Mouse (Mus musculus) neural tube, embryonic 11.5 days (tissue): ENCODE measurements at regions not wholly inside any gene's neighbourhood (a gene's known extent, or its start where the extent isn't known, plus 50 kb on each side); places are given as distances from the start of the nearest gene placed in this dataset.

Experiments
- ATAC-seq: fragments of 200-750 bp; cut with Nextera tagmentation; 2 replicates; pipeline ENCODE4 v1.8.0; 2017; ENCODE audit warnings: moderate number of reproducible peaks, mild to moderate bottlenecking, moderate TSS enrichment, moderate library complexity; ENCODE audit not compliant: insufficient read depth, low FRiP score, low TSS enrichment
- DNase-seq: peaks from one replicate; pipeline ENCODE4 v3.0.0-alpha.2; 2015; ENCODE audit warnings: low spot score
- H3K27ac ChIP-seq: fragments of 300-500 bp; sonication (generic); 2 replicates; pipeline ENCODE4 v1.5.1; 2014; ENCODE audit warnings: low read depth, mild to moderate bottlenecking, low read length
- H3K27me3 ChIP-seq: fragments of 300-500 bp; sonication (generic); 2 replicates; pipeline ENCODE4 v1.6.1; 2014; ENCODE audit warnings: mild to moderate bottlenecking, low read length, mixed read lengths; ENCODE audit not compliant: control insufficient read depth, insufficient read depth
- H3K36me3 ChIP-seq: fragments of 300-500 bp; sonication (generic); 2 replicates; pipeline ENCODE4 v1.6.1; 2014; ENCODE audit warnings: mild to moderate bottlenecking, low read length, moderate library complexity, mixed read lengths; ENCODE audit not compliant: control insufficient read depth, insufficient read depth
- H3K4me1 ChIP-seq: fragments of 300-500 bp; sonication (generic); 2 replicates; pipeline ENCODE4 v1.6.1; 2014; ENCODE audit warnings: low read length, mixed read lengths; ENCODE audit not compliant: control insufficient read depth, insufficient read depth
- H3K4me2 ChIP-seq: fragments of 300-500 bp; sonication (generic); 2 replicates; pipeline ENCODE4 v1.6.1; 2014; ENCODE audit warnings: low read depth, mild to moderate bottlenecking, moderate library complexity
- H3K4me3 ChIP-seq: fragments of 300-500 bp; sonication (generic); 2 replicates; pipeline ENCODE4 v1.5.1; 2014; ENCODE audit warnings: low read depth, low read length
- H3K9ac ChIP-seq: fragments of 300-500 bp; sonication (generic); 2 replicates; pipeline ENCODE4 v1.6.1; 2014; ENCODE audit warnings: mild to moderate bottlenecking, low read length
- H3K9me3 ChIP-seq: fragments of 300-500 bp; sonication (generic); 2 replicates; pipeline ENCODE4 v1.6.1; 2016; ENCODE audit warnings: low read length; ENCODE audit not compliant: control insufficient read depth
- WGBS: fragments of 180-500 bp; shearing (Covaris S2); extraction: QIAGEN DNeasy Blood & Tissue Kit; methylation state at CpG from one replicate; pipeline ENCODE4 v1.1.7; 2014; 5-methylcytosine and 5-hydroxymethylcytosine counted together

DNA sequence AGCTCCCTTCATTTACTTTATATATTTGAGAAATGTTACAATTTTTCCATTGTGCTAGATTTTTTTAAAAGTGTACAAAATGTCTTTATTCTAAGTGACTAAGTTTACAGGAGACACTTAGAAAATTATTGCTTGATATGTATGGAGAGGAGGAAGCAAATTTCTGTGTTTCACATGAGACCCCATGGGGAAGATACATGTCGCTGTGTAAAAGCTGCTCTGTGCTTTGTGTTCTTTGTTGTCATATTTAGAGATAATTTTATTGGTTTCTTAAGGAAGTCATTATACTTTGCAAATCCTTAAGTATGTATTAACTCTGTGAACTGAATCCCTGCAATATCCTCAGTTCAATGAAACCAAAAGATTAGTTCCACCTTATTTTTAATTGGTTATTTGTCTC is 406.0 kb upstream of the 1700003H04Rik start:
- H3K4me1 ChIP-seq, result no peaks in the 10 kb centered on the region
- H3K9me3 ChIP-seq, result no peaks in the 10 kb centered on the region
- H3K9ac ChIP-seq, result no peak overlapping the region
- no peak overlapping the region for H3K27ac ChIP-seq
- no peak for DNase-seq
- no peaks in the 10 kb centered on the region for H3K27me3 ChIP-seq
- H3K4me2 ChIP-seq, result no peak overlapping the region
- ATAC-seq, result no peak; the same call in 1 of the 2 replicates
- 81% methylated on average over 1 of the region's 1 CpGs for WGBS
- H3K36me3 ChIP-seq, result no peaks in the 10 kb centered on the region
- no peak overlapping the region for H3K4me3 ChIP-seq

GRCm38 (mm10) chr3:124986515-124986914 is 405.6 kb upstream of the 1700003H04Rik start:
- WGBS, result 53% methylated on average over 3 of the region's 3 CpGs

GRCm38 (mm10) chr3:124985428-124985827 is 404.5 kb upstream of the 1700003H04Rik start:
- Histone ChIP-seq H3K4me2 (no peak overlapping the region), H3K27me3 (no peaks in the 10 kb centered on the region), H3K4me3 (no peak overlapping the region), H3K9ac (no peak overlapping the region), H3K9me3 (no peaks in the 10 kb centered on the region), H3K36me3 (no peaks in the 10 kb centered on the region), H3K27ac (no peak overlapping the region), H3K4me1 (no peaks in the 10 kb centered on the region)
- ATAC-seq (no peak), DNase-seq (no peak)
- 90% methylated on average over 5 of the region's 5 CpGs for WGBS

More at GRCm38 (mm10) chr3:124986515-124986914, 405.6 kb upstream of the 1700003H04Rik start:
- Histone ChIP-seq H3K9ac (no peak overlapping the region), H3K9me3 (no peaks in the 10 kb centered on the region), H3K36me3 (no peaks in the 10 kb centered on the region), H3K4me2 (no peak overlapping the region), H3K4me3 (no peak overlapping the region), H3K4me1 (no peaks in the 10 kb centered on the region), H3K27ac (no peak overlapping the region), H3K27me3 (no peaks in the 10 kb centered on the region)
- peak; percentile 16 for DNase-seq
- peak; percentile 36 for ATAC-seq

DNA sequence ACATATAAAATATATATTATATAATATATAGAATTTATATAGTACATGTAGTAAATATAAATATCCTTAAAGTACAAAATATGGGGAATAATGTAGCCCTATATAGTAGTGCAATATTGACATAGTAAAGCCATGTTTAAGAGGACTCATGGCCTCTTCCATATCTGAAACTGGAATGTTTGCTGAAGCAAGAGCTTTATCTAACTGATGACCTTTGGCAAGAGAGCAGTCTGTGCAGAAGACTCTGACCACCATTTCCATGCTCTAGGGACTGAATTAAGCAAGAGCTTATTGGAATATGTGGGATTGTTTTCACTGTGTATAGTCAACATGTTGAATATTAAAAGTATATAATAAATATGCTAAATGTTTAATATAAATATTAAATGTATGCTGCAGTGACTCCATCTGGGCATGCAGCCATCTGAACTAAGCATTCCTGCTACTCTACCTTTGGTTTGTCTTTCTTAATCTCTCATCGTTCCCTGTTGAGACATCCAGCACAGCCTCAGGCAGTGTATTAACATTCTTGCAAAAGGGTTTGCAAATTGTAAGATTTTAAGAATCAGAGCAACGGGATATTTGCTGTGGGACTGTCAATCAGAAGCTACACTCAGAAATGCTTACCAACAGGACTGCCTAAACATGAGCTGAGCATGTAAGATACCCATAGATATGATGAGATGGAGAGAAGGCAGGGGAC is 354.4 kb upstream of the 1700003H04Rik start:
- Histone ChIP-seq H3K9me3 (no peaks in the 10 kb centered on the region), H3K9ac (no peak overlapping the region), H3K4me1 (no peaks in the 10 kb centered on the region), H3K27ac (no peak overlapping the region), H3K27me3 (no peaks in the 10 kb centered on the region), H3K4me3 (no peak overlapping the region), H3K36me3 (no peaks in the 10 kb centered on the region), H3K4me2 (no peak overlapping the region)
- ATAC-seq (no peak), DNase-seq (no peak)
- 85% methylated on average over 2 of the region's 2 CpGs for WGBS

DNA sequence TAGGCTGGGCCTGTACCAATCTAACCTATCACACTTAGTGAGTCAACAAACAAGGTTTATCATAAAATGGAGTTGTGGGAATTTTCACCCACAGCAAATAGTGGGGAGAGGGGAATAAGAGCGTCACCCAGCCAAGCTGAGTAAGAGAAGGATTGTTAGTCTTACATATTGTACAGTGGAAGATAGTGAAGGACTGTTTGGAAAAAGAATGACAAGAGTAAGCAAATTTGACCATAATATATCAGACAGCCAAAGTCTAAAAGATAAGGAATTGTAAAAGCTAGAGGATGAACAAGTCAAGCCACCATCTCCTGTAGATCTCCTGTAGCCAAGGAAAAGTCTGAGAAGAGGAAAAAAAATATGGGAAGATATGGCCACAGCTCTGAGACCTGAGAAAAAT is 351.8 kb upstream of the 1700003H04Rik start:
- 90% methylated on average over 1 of the region's 1 CpGs for WGBS
- no peak for DNase-seq

DNA sequence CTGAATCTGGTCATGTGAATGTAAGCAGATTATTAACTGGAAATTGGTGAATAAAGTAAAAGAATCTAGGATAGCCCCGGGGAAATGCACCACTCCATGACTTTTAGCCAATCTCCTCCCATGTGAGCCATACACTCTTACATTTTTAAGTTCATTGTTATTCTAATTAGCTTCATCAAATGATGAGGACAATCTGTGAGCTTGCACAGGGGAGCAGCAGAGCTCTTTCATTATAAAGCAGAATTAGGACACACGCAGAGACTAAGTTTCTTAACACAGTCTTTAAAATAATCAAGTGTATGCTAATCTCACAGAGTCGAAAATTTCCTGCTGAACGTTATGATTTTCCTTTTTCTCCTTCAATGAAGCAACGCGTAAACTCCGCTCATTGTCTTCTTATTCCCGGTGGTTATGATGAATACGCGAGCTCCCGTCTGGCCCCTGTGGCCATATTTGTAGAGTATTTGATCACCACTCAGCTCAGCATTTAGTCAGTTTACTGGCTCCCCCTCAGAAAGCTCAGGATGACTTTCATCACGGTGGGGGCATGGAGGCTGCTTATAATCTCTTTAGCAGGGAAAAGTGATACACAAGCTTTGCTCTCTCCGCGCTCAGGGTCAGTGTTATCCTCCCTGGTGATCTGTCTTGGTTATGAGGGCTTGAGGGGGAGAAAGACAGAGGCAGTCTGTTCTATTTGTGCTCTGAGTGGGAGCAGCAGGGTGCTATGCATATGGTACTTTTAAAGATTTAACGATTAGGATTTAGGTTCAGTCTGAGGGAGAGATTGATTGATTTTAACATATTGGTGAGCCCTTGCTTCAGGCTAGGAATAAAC is 350.1 kb upstream of the 1700003H04Rik start:
- H3K27ac ChIP-seq, result 0 out of 2 replicates have a peak overlapping the region, but pooled peaks have one; percentile 34
- ATAC-seq (peak; percentile 52), DNase-seq (peak; percentile 55)
- H3K9me3 ChIP-seq, result no peaks in the 10 kb centered on the region
- no peak overlapping the region for H3K4me2 ChIP-seq
- 55% methylated on average over 15 of the region's 15 CpGs for WGBS
- H3K36me3 ChIP-seq, result no peaks in the 10 kb centered on the region
- H3K9ac ChIP-seq, result no peak overlapping the region
- H3K4me3 ChIP-seq, result no peak overlapping the region
- no peaks in the 10 kb centered on the region for H3K27me3 ChIP-seq
- no peaks in the 10 kb centered on the region for H3K4me1 ChIP-seq

More for the DNA sequence above, 351.8 kb upstream of the 1700003H04Rik start:
- no peak overlapping the region for H3K4me2 ChIP-seq
- H3K27ac ChIP-seq, result no peak overlapping the region
- ATAC-seq, result no peak
- H3K36me3 ChIP-seq, result no peaks in the 10 kb centered on the region
- H3K9me3 ChIP-seq, result no peaks in the 10 kb centered on the region
- H3K9ac ChIP-seq, result no peak overlapping the region
- no peak overlapping the region for H3K4me3 ChIP-seq
- H3K4me1 ChIP-seq, result no peaks in the 10 kb centered on the region
- no peaks in the 10 kb centered on the region for H3K27me3 ChIP-seq

DNA sequence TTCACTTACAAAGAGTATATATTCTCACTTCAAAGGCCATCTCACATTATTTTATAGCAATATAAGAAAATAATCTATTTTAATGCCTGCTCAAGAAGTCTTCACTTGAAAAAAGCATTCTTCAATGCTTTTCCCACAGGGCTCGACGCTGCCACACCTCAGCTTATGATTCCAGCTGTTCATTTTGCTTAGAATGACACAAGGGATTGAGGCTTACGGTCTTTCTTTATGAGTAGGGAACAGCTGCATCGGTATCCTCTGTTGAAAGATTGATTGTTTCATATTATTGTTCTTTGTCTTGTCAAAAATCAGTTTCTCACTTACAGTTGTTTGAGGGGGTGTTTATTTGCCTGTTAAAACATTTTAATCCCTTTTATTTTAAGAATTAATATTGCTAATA is 328.0 kb upstream of the 1700003H04Rik start:
- WGBS, result 83% methylated on average over 4 of the region's 4 CpGs
- Histone ChIP-seq H3K27me3 (no peaks in the 10 kb centered on the region), H3K4me2 (no peak overlapping the region), H3K4me1 (no peaks in the 10 kb centered on the region), H3K9ac (no peak overlapping the region), H3K27ac (no peak overlapping the region), H3K4me3 (no peak overlapping the region), H3K9me3 (no peaks in the 10 kb centered on the region), H3K36me3 (no peaks in the 10 kb centered on the region)
- DNase-seq, result no peak
- ATAC-seq, result no peak
